Mouse (Mus musculus): ENCODE measurements around the gene Aarsd1. TPM values are rescaled to one million over a fixed set of nuclear protein-coding genes. Genes with fewer than 3 reads are reported as not detected.
"Not testable (repeated sequence)": the region's sequence is repeated elsewhere in the genome, so short reads cannot be mapped to it uniquely, and the experiment has no call there.

Gene Aarsd1
- total RNA-seq, 2 experiments from 2014 or later: 2.9 to 4.6 TPM

DNA sequence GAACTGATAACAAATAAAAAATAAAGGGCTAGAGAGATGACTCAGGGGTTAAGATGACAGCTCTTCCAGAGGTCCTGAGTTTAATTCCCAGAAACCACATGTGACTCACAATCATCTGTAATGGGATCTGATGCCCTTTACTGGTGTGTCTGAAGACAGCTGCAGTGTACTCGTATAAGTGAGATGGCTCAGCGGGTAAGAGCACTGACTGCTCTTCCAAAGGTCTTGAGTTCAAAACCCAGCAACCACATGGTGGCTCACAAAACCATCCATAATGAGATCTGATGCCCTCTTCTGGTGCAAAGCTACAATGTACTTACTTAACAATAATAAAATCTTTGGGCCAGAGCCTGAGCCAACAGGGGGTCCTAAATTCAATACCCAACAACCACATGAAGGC, 2.1 kb downstream of the Aarsd1 start:
- no peak for ATAC-seq (replicated peaks; ENCODE audit: low FRiP score, poor library complexity, severe bottlenecking)

DNA sequence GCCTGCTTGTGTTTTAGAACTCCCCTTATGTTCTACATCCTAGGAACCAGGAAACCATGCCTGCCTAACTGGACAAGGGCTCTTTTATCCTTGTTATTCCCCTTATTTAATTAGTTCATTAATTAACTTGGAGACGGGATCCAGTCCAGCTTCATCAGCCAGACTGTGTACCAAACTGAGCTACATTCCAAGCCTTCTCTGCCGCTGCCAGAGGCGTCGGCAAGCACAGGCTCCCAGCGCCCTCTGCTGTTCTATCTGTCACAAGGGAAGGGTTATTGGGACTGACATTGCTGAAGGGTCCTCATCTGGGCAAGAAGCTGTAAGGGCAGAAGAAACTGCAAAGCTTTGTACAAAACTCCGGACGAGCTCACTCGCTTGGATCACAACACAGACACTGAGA, 22.3 kb downstream of the Aarsd1 start:
- peak; percentile 78 for ATAC-seq (replicated peaks; ENCODE audit: low FRiP score, poor library complexity, severe bottlenecking)

DNA sequence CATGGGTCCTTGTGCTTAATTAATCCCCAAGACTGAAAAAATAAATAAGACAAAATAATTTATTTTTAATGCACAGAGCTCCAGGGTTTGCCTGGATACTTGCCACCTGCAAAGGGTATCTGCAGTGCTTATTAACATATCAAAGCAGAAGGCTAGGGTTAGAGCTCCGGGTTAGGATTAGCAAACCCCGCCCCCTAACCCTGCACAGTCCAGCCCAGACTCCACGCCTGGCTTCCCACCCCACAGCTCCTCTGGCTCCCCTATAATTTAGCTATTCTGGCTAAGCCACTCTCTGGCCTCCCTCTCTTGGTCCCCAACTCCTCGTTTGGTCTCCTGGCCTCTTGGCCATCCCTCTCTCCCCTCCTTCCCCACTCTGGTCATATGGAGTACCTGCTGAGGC, 35.6 kb downstream of the Aarsd1 start:
- ATAC-seq (replicated peaks; ENCODE audit: low FRiP score, poor library complexity, severe bottlenecking): peak; percentile 46; the same call in 1 of the 2 replicates

DNA sequence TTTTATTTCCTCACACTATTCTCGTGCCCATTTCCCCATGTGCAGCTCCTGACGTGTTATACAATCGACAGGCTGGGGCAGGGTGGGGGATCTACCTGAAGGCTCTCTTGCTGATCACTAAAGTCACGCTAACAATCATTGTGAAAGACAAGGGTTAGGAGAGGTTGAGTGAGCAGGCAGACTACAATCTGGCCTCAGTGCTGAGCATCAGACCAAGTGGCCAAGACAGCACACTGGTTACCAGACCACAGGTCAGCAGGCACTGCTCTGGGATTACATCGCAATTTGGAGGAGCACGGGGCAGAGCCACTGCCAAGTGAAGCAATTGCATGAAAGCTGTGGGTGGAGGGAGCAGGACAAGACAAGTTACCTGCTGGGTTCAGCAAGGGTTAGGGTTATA, 38.5 kb downstream of the Aarsd1 start:
- no peak for ATAC-seq (replicated peaks; ENCODE audit: low FRiP score, poor library complexity, severe bottlenecking)

DNA sequence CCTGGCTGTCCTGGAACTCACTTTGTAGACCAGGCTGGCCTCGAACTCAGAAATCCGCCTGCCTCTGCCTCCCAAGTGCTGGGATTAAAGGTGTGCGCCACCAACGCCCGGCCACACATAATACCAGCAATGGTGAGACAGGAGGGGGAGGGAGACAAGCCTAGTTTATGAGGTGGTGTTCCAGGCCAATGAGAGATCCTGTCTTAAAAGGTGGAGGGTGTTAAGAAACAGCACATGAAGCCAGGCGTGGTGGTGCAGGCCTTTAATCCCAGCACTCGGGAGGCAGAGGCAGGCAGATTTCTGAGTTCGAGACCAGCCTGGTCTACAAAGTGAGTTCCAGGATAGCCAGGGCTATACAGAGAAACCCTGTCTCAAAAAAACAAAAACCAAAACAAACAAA, 39.2 kb downstream of the Aarsd1 start:
- ATAC-seq (replicated peaks; ENCODE audit: low FRiP score, poor library complexity, severe bottlenecking): not testable (repeated sequence)

DNA sequence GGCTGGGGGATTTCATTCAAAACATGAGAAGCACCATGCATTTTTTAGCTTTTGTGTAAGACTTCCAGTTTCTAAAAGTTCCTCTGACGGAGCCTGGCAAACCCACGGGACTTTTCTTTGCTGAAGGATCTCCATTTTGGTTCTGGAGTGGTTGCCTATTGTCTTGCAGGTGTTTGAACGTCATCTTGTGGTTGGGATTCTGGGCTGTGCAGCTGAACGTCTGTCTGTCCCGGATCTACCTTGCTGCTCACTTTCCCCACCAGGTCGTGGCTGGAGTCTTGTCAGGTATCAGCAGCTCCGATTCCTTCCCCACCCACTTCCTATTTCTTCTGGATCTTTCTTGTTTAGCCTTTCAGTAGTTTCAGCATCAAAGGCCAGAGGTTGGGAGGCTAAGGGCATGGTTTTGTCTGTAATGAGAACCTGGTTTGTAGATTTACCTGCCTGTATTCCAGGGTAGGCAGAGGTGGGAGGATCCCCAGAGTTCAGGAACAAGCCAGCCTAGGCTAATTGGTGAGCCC, 42.9 kb downstream of the Aarsd1 start:
- no peak for ATAC-seq (replicated peaks; ENCODE audit: low FRiP score, poor library complexity, severe bottlenecking)

DNA sequence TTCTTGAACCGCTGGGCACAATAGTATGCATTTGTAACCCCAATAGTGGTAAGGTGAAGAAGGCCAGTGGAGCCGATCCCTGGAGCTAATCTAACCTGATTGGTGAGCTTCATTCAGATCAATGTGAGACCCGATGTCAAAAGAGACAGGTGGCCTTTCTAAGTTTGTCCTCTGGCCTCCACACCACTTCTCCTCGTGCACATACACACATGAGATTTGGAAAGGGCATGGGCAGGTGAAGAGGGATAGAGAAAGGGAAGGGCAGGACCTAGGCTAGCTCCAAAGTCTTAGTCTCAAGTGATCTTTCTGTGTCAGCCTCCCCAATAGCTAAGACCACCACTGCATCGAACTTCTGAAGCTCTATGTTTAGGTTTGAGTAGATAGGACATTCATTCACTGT, 47.3 kb downstream of the Aarsd1 start:
- no peak for ATAC-seq (replicated peaks; ENCODE audit: low FRiP score, poor library complexity, severe bottlenecking)

DNA sequence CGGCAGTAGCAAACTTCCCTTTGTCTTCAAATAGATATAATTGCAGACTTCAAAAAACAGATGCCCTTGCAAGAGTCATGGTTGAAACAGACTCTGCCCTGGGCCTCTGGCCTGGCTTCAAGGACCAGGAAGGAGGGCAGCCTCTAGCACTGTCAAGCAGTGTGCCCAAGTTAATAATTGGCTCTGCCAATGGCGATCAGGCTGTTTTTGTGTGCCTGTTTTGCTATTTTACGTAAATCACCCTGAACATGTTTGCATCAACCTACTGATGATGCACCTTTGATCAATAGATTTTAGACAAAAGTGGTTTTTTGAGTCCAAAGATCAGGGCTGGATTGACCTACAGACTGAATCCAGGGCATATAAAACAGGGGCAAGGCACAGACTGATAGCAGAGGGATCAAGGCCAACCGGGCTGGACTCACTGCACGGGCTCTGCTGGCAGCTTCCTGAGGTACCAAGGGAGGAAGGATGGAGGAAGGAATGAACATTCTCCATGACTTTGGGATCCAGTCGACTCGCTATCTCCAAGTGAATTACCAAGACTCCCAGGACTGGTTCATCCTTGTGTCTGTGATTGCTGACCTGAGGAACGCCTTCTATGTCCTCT, 50.0 kb downstream of the Aarsd1 start, which contains the start of gene G6pc:
TSS of gene G6pc (plus strand) at position 236 of the 610 bp plus-strand sequence.
- ATAC-seq (replicated peaks; ENCODE audit: low FRiP score, poor library complexity, severe bottlenecking): no peak

DNA sequence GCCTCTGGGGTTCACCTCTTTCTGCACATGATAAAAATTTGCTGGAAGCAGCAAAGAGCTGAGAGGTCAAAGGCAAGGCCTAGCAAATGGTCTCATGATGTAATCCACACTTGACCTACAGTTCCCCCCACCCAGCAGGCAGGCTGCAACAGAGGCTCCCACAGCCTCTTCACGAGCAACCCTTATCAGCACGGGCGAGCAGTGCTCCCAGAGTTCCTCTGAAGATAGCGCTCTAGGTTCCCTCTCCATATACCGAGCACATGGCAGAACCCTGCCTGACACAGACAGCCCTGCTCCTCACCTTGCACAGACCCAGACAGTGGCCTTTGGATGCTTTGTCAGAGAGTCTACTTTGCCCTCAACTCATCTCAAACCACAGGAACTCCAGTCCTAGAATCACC, 52.9 kb downstream of the Aarsd1 start:
- no peak for ATAC-seq (replicated peaks; ENCODE audit: low FRiP score, poor library complexity, severe bottlenecking)

DNA sequence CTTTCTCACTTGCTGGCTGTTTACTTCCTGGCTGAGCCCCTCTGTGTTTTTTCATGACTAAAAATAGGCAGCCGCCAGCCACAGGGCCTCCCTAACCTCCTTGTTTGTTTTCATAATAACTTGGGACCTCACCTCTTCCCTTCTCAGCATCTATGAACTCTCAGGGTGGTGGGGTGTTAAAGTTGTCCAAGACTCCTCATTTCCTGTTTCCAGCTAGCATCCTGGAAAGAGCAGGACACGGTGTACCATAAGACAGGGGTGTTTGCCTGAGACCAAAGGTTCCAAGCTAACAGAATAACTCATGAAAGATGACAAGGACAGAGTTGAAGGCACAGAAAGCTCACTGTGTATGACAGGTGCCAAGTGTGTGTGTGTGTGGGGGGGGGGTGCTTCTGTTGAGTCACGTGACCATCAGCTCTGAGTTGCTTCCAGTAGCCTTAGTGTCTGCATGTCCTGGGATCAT, 56.7 kb downstream of the Aarsd1 start:
- no peak for ATAC-seq (replicated peaks; ENCODE audit: low FRiP score, poor library complexity, severe bottlenecking)

DNA sequence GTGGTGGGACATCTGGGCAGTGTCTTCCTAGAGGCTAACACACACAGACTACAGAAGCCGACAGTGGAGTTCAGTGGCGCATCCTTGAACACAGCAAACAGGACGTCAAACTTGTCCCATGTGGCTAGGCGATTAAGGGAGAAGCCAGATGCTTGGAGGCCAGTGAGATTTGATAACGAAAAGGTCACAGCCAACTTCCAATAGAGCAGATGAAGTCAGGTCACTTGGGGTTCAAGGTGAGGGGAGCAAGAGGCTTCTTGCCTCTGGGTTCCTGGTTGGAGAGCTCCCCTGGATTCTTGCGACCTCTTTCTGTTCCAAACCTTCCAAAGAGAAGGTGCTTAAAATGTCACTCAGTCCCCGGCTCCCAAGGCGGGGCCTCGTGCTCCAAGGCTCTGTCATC, 57.6 kb downstream of the Aarsd1 start:
- ATAC-seq (replicated peaks; ENCODE audit: low FRiP score, poor library complexity, severe bottlenecking): no peak

DNA sequence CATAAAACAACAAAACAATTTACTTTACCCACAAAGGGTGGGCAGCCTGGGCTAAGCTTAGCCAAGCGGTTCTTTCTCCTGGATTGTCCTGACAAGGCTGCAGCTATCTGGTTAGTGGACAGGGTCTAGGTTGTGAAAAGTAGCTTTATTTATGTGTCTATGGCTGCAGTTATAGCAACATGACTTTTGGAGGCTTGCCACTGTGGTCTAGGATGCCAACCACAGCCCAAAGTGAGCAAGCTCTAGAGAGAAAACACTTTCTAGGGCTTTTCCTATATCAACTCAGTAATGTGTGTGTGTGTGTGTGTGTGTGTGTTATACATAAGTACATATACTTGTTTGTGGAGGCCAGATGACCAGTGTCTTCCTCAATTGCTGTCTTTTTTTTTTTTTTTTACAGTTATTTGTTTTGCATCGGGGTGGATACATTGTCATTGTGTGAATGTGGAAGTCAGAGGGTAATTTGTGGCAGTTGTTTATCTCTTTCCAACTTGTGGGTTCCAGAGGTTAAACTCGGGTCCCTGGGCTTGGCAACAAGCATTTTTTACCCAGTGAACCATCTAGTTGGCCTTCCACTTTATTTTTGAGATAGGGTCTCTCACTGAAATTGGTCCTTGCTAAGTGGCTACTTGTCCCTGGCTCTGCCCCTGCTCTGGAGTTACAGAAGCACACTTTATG, 59.8 kb downstream of the Aarsd1 start:
- no peak for ATAC-seq (replicated peaks; ENCODE audit: low FRiP score, poor library complexity, severe bottlenecking)

Other genes starting within 250 kb of the Aarsd1 start
- gene Cntnap1, start 247.1 kb downstream of the Aarsd1 start, total RNA-seq (2015; ENCODE audit: low replicate concordance): 0.58 and 0.63 TPM in 2 replicates
- gene Cntnap1, start 247.1 kb downstream of the Aarsd1 start, total RNA-seq (2017; ENCODE audit: low replicate concordance): 0.17 TPM in 1 of 2 replicates, not detected in the other
- not detected in 2 replicates for gene Plekhh3, start 246.3 kb downstream of the Aarsd1 start, total RNA-seq (2015; ENCODE audit: low replicate concordance)
- 1.1 TPM in 1 of 2 replicates, not detected in the other for gene Plekhh3, start 246.3 kb downstream of the Aarsd1 start, total RNA-seq (2017; ENCODE audit: low replicate concordance)
- 0.63 TPM in 1 of 2 replicates, not detected in the other for gene Ccr10, start 242.2 kb downstream of the Aarsd1 start, total RNA-seq (2015; ENCODE audit: low replicate concordance)
- gene Ccr10, start 242.2 kb downstream of the Aarsd1 start, total RNA-seq (2017; ENCODE audit: low replicate concordance): not detected in 2 replicates
- 161 and 177 TPM in 2 replicates for gene Ezh1, start 191.2 kb downstream of the Aarsd1 start, total RNA-seq (2015; ENCODE audit: low replicate concordance)
- 208 and 251 TPM in 2 replicates for gene Ezh1, start 191.2 kb downstream of the Aarsd1 start, total RNA-seq (2017; ENCODE audit: low replicate concordance)
- 2.7 TPM in 1 of 2 replicates, not detected in the other for gene Ramp2, start 171.6 kb downstream of the Aarsd1 start, total RNA-seq (2015; ENCODE audit: low replicate concordance)
- gene Ramp2, start 171.6 kb downstream of the Aarsd1 start, total RNA-seq (2017; ENCODE audit: low replicate concordance): not detected in 2 replicates
- gene Vps25, start 163.9 kb downstream of the Aarsd1 start, total RNA-seq (2015; ENCODE audit: low replicate concordance): 83.8 and 91.5 TPM in 2 replicates
- 25.0 and 31.3 TPM in 2 replicates for gene Vps25, start 163.9 kb downstream of the Aarsd1 start, total RNA-seq (2017; ENCODE audit: low replicate concordance)
- 2.3 and 17.7 TPM in 2 replicates for gene Wnk4, start 157.0 kb downstream of the Aarsd1 start, total RNA-seq (2015; ENCODE audit: low replicate concordance)
- gene Wnk4, start 157.0 kb downstream of the Aarsd1 start, total RNA-seq (2017; ENCODE audit: low replicate concordance): 1.5 and 6.0 TPM in 2 replicates
- gene Cntd1, start 138.6 kb downstream of the Aarsd1 start, total RNA-seq (2015; ENCODE audit: low replicate concordance): 0.96 TPM in 1 of 2 replicates, not detected in the other
- 2.2 and 5.4 TPM in 2 replicates for gene Cntd1, start 138.6 kb downstream of the Aarsd1 start, total RNA-seq (2017; ENCODE audit: low replicate concordance)
- 12.3 and 29.8 TPM in 2 replicates for gene Coa3, start 138.5 kb downstream of the Aarsd1 start, total RNA-seq (2015; ENCODE audit: low replicate concordance)
- 5.3 and 10.6 TPM in 2 replicates for gene Coa3, start 138.5 kb downstream of the Aarsd1 start, total RNA-seq (2017; ENCODE audit: low replicate concordance)
- 98.0 and 105 TPM in 2 replicates for gene Becn1, start 115.3 kb downstream of the Aarsd1 start, total RNA-seq (2015; ENCODE audit: low replicate concordance)
- 362 and 618 TPM in 2 replicates for gene Becn1, start 115.3 kb downstream of the Aarsd1 start, total RNA-seq (2017; ENCODE audit: low replicate concordance)
- 797 and 835 TPM in 2 replicates for gene Psme3, start 101.4 kb downstream of the Aarsd1 start, total RNA-seq (2015; ENCODE audit: low replicate concordance)
- gene Psme3, start 101.4 kb downstream of the Aarsd1 start, total RNA-seq (2017; ENCODE audit: low replicate concordance): 707 and 918 TPM in 2 replicates
- 47.1 and 65.0 TPM in 2 replicates for gene Aoc2, start 92.6 kb downstream of the Aarsd1 start, total RNA-seq (2015; ENCODE audit: low replicate concordance)
- 44.1 and 45.0 TPM in 2 replicates for gene Aoc2, start 92.6 kb downstream of the Aarsd1 start, total RNA-seq (2017; ENCODE audit: low replicate concordance)
- gene Aoc3, start 87.0 kb downstream of the Aarsd1 start, total RNA-seq (2015; ENCODE audit: low replicate concordance): 4.0 and 6.9 TPM in 2 replicates
- gene Aoc3, start 87.0 kb downstream of the Aarsd1 start, total RNA-seq (2017; ENCODE audit: low replicate concordance): 2.9 and 6.6 TPM in 2 replicates
- gene G6pc, start 50.1 kb downstream of the Aarsd1 start, total RNA-seq (2015; ENCODE audit: low replicate concordance): not detected in 2 replicates
- 0.70 TPM in 1 of 2 replicates, not detected in the other for gene G6pc, start 50.1 kb downstream of the Aarsd1 start, total RNA-seq (2017; ENCODE audit: low replicate concordance)
- gene Gm27029, start 7.2 kb upstream of the Aarsd1 start, total RNA-seq (2015; ENCODE audit: low replicate concordance): not detected in 2 replicates
- gene Gm27029, start 7.2 kb upstream of the Aarsd1 start, total RNA-seq (2017; ENCODE audit: low replicate concordance): not detected in 2 replicates
- gene Rundc1, start 7.5 kb upstream of the Aarsd1 start, total RNA-seq (2015; ENCODE audit: low replicate concordance): 2.1 and 3.3 TPM in 2 replicates
- 0.56 and 2.7 TPM in 2 replicates for gene Rundc1, start 7.5 kb upstream of the Aarsd1 start, total RNA-seq (2017; ENCODE audit: low replicate concordance)
- gene Ptges3l, start 7.7 kb upstream of the Aarsd1 start, total RNA-seq (2015; ENCODE audit: low replicate concordance): 2.9 TPM in 1 of 2 replicates, not detected in the other
- not detected in 2 replicates for gene Ptges3l, start 7.7 kb upstream of the Aarsd1 start, total RNA-seq (2017; ENCODE audit: low replicate concordance)
- 108 and 182 TPM in 2 replicates for gene Rpl27, start 24.7 kb upstream of the Aarsd1 start, total RNA-seq (2015; ENCODE audit: low replicate concordance)
- 176 and 239 TPM in 2 replicates for gene Rpl27, start 24.7 kb upstream of the Aarsd1 start, total RNA-seq (2017; ENCODE audit: low replicate concordance)
- 71.9 and 78.0 TPM in 2 replicates for gene Ifi35, start 30.8 kb upstream of the Aarsd1 start, total RNA-seq (2015; ENCODE audit: low replicate concordance)
- 62.4 and 81.0 TPM in 2 replicates for gene Ifi35, start 30.8 kb upstream of the Aarsd1 start, total RNA-seq (2017; ENCODE audit: low replicate concordance)
- gene Rnd2, start 47.4 kb upstream of the Aarsd1 start, total RNA-seq (2015; ENCODE audit: low replicate concordance): not detected in 2 replicates
- gene Rnd2, start 47.4 kb upstream of the Aarsd1 start, total RNA-seq (2017; ENCODE audit: low replicate concordance): 1.4 TPM in 1 of 2 replicates, not detected in the other
- 12.3 and 16.1 TPM in 2 replicates for gene Vat1, start 48.6 kb upstream of the Aarsd1 start, total RNA-seq (2015; ENCODE audit: low replicate concordance)
- gene Vat1, start 48.6 kb upstream of the Aarsd1 start, total RNA-seq (2017; ENCODE audit: low replicate concordance): 6.7 and 8.1 TPM in 2 replicates
- gene Brca1, start 134.3 kb upstream of the Aarsd1 start, total RNA-seq (2015; ENCODE audit: low replicate concordance): 20.7 and 26.3 TPM in 2 replicates
- 48.9 and 52.9 TPM in 2 replicates for gene Brca1, start 134.3 kb upstream of the Aarsd1 start, total RNA-seq (2017; ENCODE audit: low replicate concordance)
- gene Nbr1, start 134.5 kb upstream of the Aarsd1 start, total RNA-seq (2015; ENCODE audit: low replicate concordance): 128 and 158 TPM in 2 replicates
- 218 and 300 TPM in 2 replicates for gene Nbr1, start 134.5 kb upstream of the Aarsd1 start, total RNA-seq (2017; ENCODE audit: low replicate concordance)
- 6.9 and 16.9 TPM in 2 replicates for gene Tmem106a, start 164.6 kb upstream of the Aarsd1 start, total RNA-seq (2015; ENCODE audit: low replicate concordance)
- gene Tmem106a, start 164.6 kb upstream of the Aarsd1 start, total RNA-seq (2017; ENCODE audit: low replicate concordance): 3.6 and 3.8 TPM in 2 replicates
- gene Gm11634, start 181.6 kb upstream of the Aarsd1 start, total RNA-seq (2015; ENCODE audit: low replicate concordance): not detected in 2 replicates
- not detected in 2 replicates for gene Gm11634, start 181.6 kb upstream of the Aarsd1 start, total RNA-seq (2017; ENCODE audit: low replicate concordance)
- gene Rdm1, start 209.6 kb upstream of the Aarsd1 start, total RNA-seq (2015; ENCODE audit: low replicate concordance): 6.7 and 18.6 TPM in 2 replicates
- gene Rdm1, start 209.6 kb upstream of the Aarsd1 start, total RNA-seq (2017; ENCODE audit: low replicate concordance): 4.6 and 6.2 TPM in 2 replicates
- gene Arl4d, start 247.9 kb upstream of the Aarsd1 start, total RNA-seq (2015; ENCODE audit: low replicate concordance): not detected in 2 replicates
- 0.85 and 1.5 TPM in 2 replicates for gene Arl4d, start 247.9 kb upstream of the Aarsd1 start, total RNA-seq (2017; ENCODE audit: low replicate concordance)